Mouse (Mus musculus) neutrophil, adult 5-6 weeks (primary cell): Measurements from ENCODE around the gene Pik3cd. TPM values are rescaled to one million over a fixed set of nuclear protein-coding genes. Genes with fewer than 3 reads are reported as not detected.

Experiments
- ATAC-seq: fragments of 151-379, 151-347 bp; 2 replicates; pipeline ENCODE4 v1.8.0; 2017; ENCODE audit warnings: mild to moderate bottlenecking, moderate TSS enrichment; ENCODE audit not compliant: insufficient number of reproducible peaks, poor library complexity, low FRiP score, severe bottlenecking; ENCODE audit errors: extremely low read depth
- total RNA-seq: library from RNA; stranded (forward); fragments of 200-1000 nt; gene quantifications from 2 replicates; pipeline ENCODE4 v1.2.3, GENCODE M21; 2017

Pik3cd gene
- total RNA-seq, 1 experiment from 2014 or later, result 255 TPM

GRCm38 (mm10) chr4:149697506-149698196, 4.7 kb downstream of the Pik3cd start:
- peak; percentile 34 for ATAC-seq

- peak; percentile 20; the same call in 1 of the 2 replicates for ATAC-seq
Measured at GRCm38 (mm10) chr4:149696189-149696971, 6.0 kb downstream of the Pik3cd start.

- ATAC-seq, result no peak
Measured at GRCm38 (mm10) chr4:149691368-149691767, 11.0 kb downstream of the Pik3cd start.

- ATAC-seq, result no peak
Measured at GRCm38 (mm10) chr4:149690828-149691280, 11.5 kb downstream of the Pik3cd start.

GRCm38 (mm10) chr4:149689822-149690700, 12.3 kb downstream of the Pik3cd start:
- ATAC-seq, result 0 out of 2 replicates have a peak, but pooled peaks have one; percentile 30

GRCm38 (mm10) chr4:149688861-149689260, 13.5 kb downstream of the Pik3cd start:
- ATAC-seq, result no peak

- no peak for ATAC-seq
Measured at GRCm38 (mm10) chr4:149684841-149685623, 17.3 kb downstream of the Pik3cd start.

GRCm38 (mm10) chr4:149683875-149684274, 18.5 kb downstream of the Pik3cd start:
- no peak for ATAC-seq

GRCm38 (mm10) chr4:149679056-149679770, 23.2 kb downstream of the Pik3cd start:
- no peak for ATAC-seq

- no peak for ATAC-seq
Measured at GRCm38 (mm10) chr4:149678006-149678405, 24.4 kb downstream of the Pik3cd start.

GRCm38 (mm10) chr4:149675378-149676261, 26.8 kb downstream of the Pik3cd start:
- no peak for ATAC-seq

GRCm38 (mm10) chr4:149674814-149675377, 27.5 kb downstream of the Pik3cd start:
- no peak for ATAC-seq

GRCm38 (mm10) chr4:149672747-149673146, 29.6 kb downstream of the Pik3cd start:
- ATAC-seq, result no peak

GRCm38 (mm10) chr4:149671175-149671574, 31.2 kb downstream of the Pik3cd start:
- no peak for ATAC-seq

GRCm38 (mm10) chr4:149665692-149666090, 36.7 kb downstream of the Pik3cd start:
- ATAC-seq, result no peak

- peak; percentile 60; the same call in 1 of the 2 replicates for ATAC-seq
Measured at GRCm38 (mm10) chr4:149665016-149665691, 37.2 kb downstream of the Pik3cd start.
